Mouse (Mus musculus): Measurements from ENCODE around the gene Mapk13.
"Not testable (repeated sequence)": the region's sequence is repeated elsewhere in the genome, so short reads cannot be mapped to it uniquely, and the experiment has no call there.

Mapk13 gene

GRCm38 (mm10) chr17:28769121-28769874 lies at the start of gene Mapk13:
Mapk13 (plus strand) TSS chr17:28769297.
- DNase-seq (ENCODE audit: low spot score), result no peak

- no peak for DNase-seq (ENCODE audit: low spot score)
Measured at GRCm38 (mm10) chr17:28725783-28726182, 43.3 kb upstream of the Mapk13 start, which contains the start of gene AC170998.1. AC170998.1 (plus strand) TSS chr17:28726083.

GRCm38 (mm10) chr17:28727511-28727910 lies 41.6 kb upstream of the Mapk13 start:
- DNase-seq (ENCODE audit: low spot score), result not testable (repeated sequence)

- no peak for DNase-seq (ENCODE audit: low spot score)
Measured at GRCm38 (mm10) chr17:28735317-28736105, 33.6 kb upstream of the Mapk13 start.

GRCm38 (mm10) chr17:28736486-28736885 lies 32.6 kb upstream of the Mapk13 start:
- no peak for DNase-seq (ENCODE audit: low spot score)

GRCm38 (mm10) chr17:28737973-28738372 lies 31.1 kb upstream of the Mapk13 start:
- no peak for DNase-seq (ENCODE audit: low spot score)

GRCm38 (mm10) chr17:28739244-28739643 lies 29.9 kb upstream of the Mapk13 start:
- no peak for DNase-seq (ENCODE audit: low spot score)

GRCm38 (mm10) chr17:28743145-28743866 lies 25.8 kb upstream of the Mapk13 start:
- no peak for DNase-seq (ENCODE audit: low spot score)

GRCm38 (mm10) chr17:28743916-28744315 lies 25.2 kb upstream of the Mapk13 start:
- peak; percentile 35 for DNase-seq (ENCODE audit: low spot score)

GRCm38 (mm10) chr17:28745773-28746172 lies 23.3 kb upstream of the Mapk13 start:
- DNase-seq (ENCODE audit: low spot score), result no peak

GRCm38 (mm10) chr17:28748001-28748400 lies 21.1 kb upstream of the Mapk13 start:
- no peak for DNase-seq (ENCODE audit: low spot score)

GRCm38 (mm10) chr17:28750580-28750979 lies 18.5 kb upstream of the Mapk13 start:
- peak; percentile 55 for DNase-seq (ENCODE audit: low spot score)

- no peak for DNase-seq (ENCODE audit: low spot score)
Measured at GRCm38 (mm10) chr17:28756447-28756846, 12.7 kb upstream of the Mapk13 start.

- DNase-seq (ENCODE audit: low spot score), result peak; percentile 58
Measured at GRCm38 (mm10) chr17:28757470-28757869, 11.6 kb upstream of the Mapk13 start.

GRCm38 (mm10) chr17:28760736-28761312 lies 8.3 kb upstream of the Mapk13 start:
- no peak for DNase-seq (ENCODE audit: low spot score)

- peak; percentile 83 for DNase-seq (ENCODE audit: low spot score)
Measured at GRCm38 (mm10) chr17:28761871-28762270, 7.2 kb upstream of the Mapk13 start.

- peak; percentile 61 for DNase-seq (ENCODE audit: low spot score)
Measured at GRCm38 (mm10) chr17:28766203-28766602, 2.9 kb upstream of the Mapk13 start.

GRCm38 (mm10) chr17:28766781-28767515 lies 2.1 kb upstream of the Mapk13 start:
- peak; percentile 17 for DNase-seq (ENCODE audit: low spot score)

GRCm38 (mm10) chr17:28769875-28770421 lies 851 bp downstream of the Mapk13 start:
- DNase-seq (ENCODE audit: low spot score), result no peak

GRCm38 (mm10) chr17:28771289-28771688 lies 2.2 kb downstream of the Mapk13 start:
- no peak for DNase-seq (ENCODE audit: low spot score)

- DNase-seq (ENCODE audit: low spot score), result not testable (repeated sequence)
Measured at GRCm38 (mm10) chr17:28774303-28774702, 5.2 kb downstream of the Mapk13 start.
